Mouse (Mus musculus): Measurements from ENCODE around the gene Dpagt1.

- TF ChIP-seq CTCF (IDR thresholded peaks at IDR 0.05 in 2 of 3, conservative IDR thresholded peaks at IDR 0.05 in 1 of 3; ENCODE audit: control insufficient read depth in 1 of 3, insufficient read depth in 1 of 3, low read depth in 2 of 3, low read length in 3 of 3, poor library complexity in 1 of 3, severe bottlenecking in 1 of 3) (no peak), E2F4 (IDR thresholded peaks at IDR 0.05; ENCODE audit: borderline replicate concordance, low read depth, low read length) (no peak), ELF1 (IDR thresholded peaks at IDR 0.05; ENCODE audit: low read depth, low read length) (no peak), TAL1 (IDR thresholded peaks at IDR 0.05; ENCODE audit: low read length) (no peak), EP300 (IDR thresholded peaks at IDR 0.05; ENCODE audit: low read depth in 1 of 2, low read length in 2 of 2) (no peak), UBTF (IDR thresholded peaks at IDR 0.05; ENCODE audit: borderline replicate concordance, insufficient read depth, low read depth, low read length) (no peak), CHD2 (IDR thresholded peaks at IDR 0.05; ENCODE audit: low read length) (no peak)
Measured at GRCm38 (mm10) chr9:44353142-44353541, 27.3 kb downstream of the Dpagt1 start.
